Mouse (Mus musculus) heart, embryonic 16.5 days (tissue): ENCODE measurements around the gene Rnf166. TPM values are rescaled to one million over a fixed set of nuclear protein-coding genes. Genes with fewer than 3 reads are reported as not detected.

ENCODE experiments used
- ATAC-seq: fragments of 200-750 bp; cut with Nextera tagmentation; replicated peaks from 2 replicates; pipeline ENCODE4 v1.8.0; 2017; ENCODE audit warnings: moderate number of reproducible peaks; ENCODE audit not compliant: insufficient read depth, low FRiP score; ENCODE audit errors: extremely low read depth
- H3K27ac ChIP-seq: fragments of 300-500 bp; sonication (generic); 2 replicates; pipeline ENCODE4 v1.5.1; 2014; ENCODE audit warnings: mild to moderate bottlenecking, low read length, control low read depth, moderate library complexity
- H3K27me3 ChIP-seq: fragments of 300-500 bp; sonication (generic); 2 replicates; pipeline ENCODE4 v1.6.1; 2014; ENCODE audit warnings: low read length, mixed read lengths; ENCODE audit not compliant: control insufficient read depth, insufficient read depth
- H3K36me3 ChIP-seq: fragments of 300-500 bp; sonication (generic); 2 replicates; pipeline ENCODE4 v1.6.1; 2014; ENCODE audit not compliant: control insufficient read depth, insufficient read depth
- H3K4me1 ChIP-seq: fragments of 300-500 bp; sonication (generic); 2 replicates; pipeline ENCODE4 v1.6.1; 2014; ENCODE audit warnings: low read length, mixed read lengths; ENCODE audit not compliant: control insufficient read depth, insufficient read depth
- H3K4me2 ChIP-seq: fragments of 300-500 bp; sonication (generic); 2 replicates; pipeline ENCODE4 v1.6.1; 2014; ENCODE audit warnings: low read depth, mild to moderate bottlenecking, control low read depth, low read length
- H3K4me3 ChIP-seq: fragments of 300-500 bp; sonication (generic); 2 replicates; pipeline ENCODE4 v1.5.1; 2014; ENCODE audit warnings: mild to moderate bottlenecking, control low read depth, low read length
- H3K9ac ChIP-seq: fragments of 300-500 bp; sonication (generic); 2 replicates; pipeline ENCODE4 v1.6.1; 2014; ENCODE audit warnings: low read length, control low read depth
- H3K9me3 ChIP-seq: fragments of 300-500 bp; sonication (generic); replicated peaks from 2 replicates; pipeline ENCODE4 v1.6.1; 2016; ENCODE audit warnings: low read length; ENCODE audit not compliant: control insufficient read depth
- WGBS: fragments of 180-500 bp; shearing (Covaris S2); extraction: QIAGEN DNeasy Blood & Tissue Kit; methylation state at CpG from one replicate; pipeline ENCODE4 v1.1.7; 2014; 5-methylcytosine and 5-hydroxymethylcytosine counted together
- polyA plus RNA-seq: library from polyadenylated mRNA; unstranded; fragments of >200 nt; fragmentation: Nextera tagmentation; extraction: Ambion mirVana; gene quantifications from 2 replicates; pipeline ENCODE4 v1.2.1, GENCODE M21; 2015

The Rnf166 gene
- polyA plus RNA-seq, 1 experiment from 2014 or later = 48.6 TPM

GRCm38 (mm10) chr8:122512392-122512791 is 36.5 kb upstream of the Rnf166 start:
- H3K9ac ChIP-seq = peak overlapping the region; percentile 18; the same call in 1 of the 2 replicates
- 49% methylated on average over 7 of the region's 7 CpGs for WGBS
- H3K4me1 ChIP-seq = peaks cover 20% of the 10 kb centered on the region
- H3K36me3 ChIP-seq = no peaks in the 10 kb centered on the region; the same call in 1 of the 2 replicates
- H3K4me3 ChIP-seq = no peak overlapping the region
- no peak overlapping the region for H3K4me2 ChIP-seq
- H3K27ac ChIP-seq = peak overlapping the region; percentile 70
- no peaks in the 10 kb centered on the region for H3K9me3 ChIP-seq
- no peak for ATAC-seq
- H3K27me3 ChIP-seq = no peaks in the 10 kb centered on the region

DNA sequence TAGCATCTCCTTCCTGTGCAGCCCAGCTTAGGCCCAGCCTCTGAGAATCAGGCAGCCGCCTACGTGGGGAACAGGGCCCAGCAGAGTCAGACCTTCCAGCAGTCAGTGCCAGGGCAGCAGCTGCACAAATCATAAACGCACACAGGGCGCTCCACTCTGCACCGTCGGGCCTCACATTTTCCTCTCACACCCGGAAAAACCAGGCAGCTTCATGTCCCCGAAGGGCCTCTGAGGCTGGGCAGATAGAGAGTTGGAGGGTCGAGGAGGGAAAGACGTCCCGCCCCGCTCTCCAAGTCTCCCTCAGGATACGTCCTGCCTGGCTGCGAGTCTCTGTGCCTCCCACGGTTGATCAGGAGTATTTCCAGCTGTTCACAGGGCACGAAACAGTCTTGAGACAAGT is 35.7 kb upstream of the Rnf166 start:
- 52% methylated on average over 16 of the region's 16 CpGs for WGBS
- Histone ChIP-seq H3K4me3 (no peak overlapping the region), H3K27ac (peak overlapping the region; percentile 70), H3K9ac (0 out of 2 replicates have a peak overlapping the region, but pooled peaks have one; percentile 17), H3K4me2 (no peak overlapping the region), H3K36me3 (no peaks in the 10 kb centered on the region; the same call in 1 of the 2 replicates), H3K9me3 (no peaks in the 10 kb centered on the region), H3K4me1 (peaks cover 14% of the 10 kb centered on the region), H3K27me3 (no peaks in the 10 kb centered on the region)
- peak; percentile 53 for ATAC-seq

DNA sequence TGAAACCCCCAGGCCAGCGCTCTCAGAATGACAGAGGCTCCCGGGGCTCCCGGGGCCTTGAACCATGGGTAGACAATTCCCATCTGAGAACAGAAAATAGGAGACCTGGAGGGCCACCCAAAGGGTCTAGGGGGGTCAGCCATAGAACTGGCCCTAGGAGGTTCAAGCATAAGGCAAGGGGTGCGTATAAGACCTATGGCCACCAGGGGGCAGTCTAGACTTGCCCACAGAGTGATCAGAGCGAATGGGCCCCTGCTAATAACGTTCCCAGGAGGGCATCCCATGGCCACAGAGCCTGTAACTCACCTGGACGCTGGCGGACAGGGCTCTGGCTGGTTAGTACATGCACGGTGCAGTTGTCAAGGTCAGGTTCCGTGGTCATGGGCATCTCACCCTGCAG is 25.0 kb upstream of the Rnf166 start:
- Histone ChIP-seq H3K27me3 (no peaks in the 10 kb centered on the region), H3K9ac (no peak overlapping the region), H3K27ac (no peak overlapping the region), H3K9me3 (no peaks in the 10 kb centered on the region), H3K36me3 (peaks cover 13% of the 10 kb centered on the region), H3K4me1 (no peaks in the 10 kb centered on the region), H3K4me2 (no peak overlapping the region), H3K4me3 (no peak overlapping the region)
- WGBS = 30% methylated on average over 10 of the region's 10 CpGs
- no peak for ATAC-seq

DNA sequence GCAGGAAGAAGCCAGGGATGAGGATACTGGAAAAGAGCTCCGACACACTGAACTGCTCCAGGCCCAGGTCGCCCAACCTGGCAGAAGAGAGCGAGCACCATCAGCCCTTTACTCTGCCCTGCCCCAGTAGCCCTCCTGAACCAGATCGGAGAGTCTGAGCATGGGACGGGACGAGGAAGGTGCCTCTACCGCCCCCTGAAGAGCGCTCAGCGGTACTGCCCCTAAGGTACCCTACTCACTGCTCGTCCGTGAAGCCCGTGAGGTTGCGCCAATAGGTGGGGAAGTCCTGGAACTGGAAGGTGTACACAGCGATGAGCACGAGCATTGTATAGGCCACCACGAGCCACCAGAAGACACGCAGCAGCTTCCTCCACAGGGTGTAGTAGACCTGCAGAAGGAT is 22.0 kb upstream of the Rnf166 start:
- Histone ChIP-seq H3K4me3 (no peak overlapping the region), H3K4me2 (no peak overlapping the region), H3K4me1 (no peaks in the 10 kb centered on the region), H3K9me3 (no peaks in the 10 kb centered on the region), H3K27me3 (no peaks in the 10 kb centered on the region), H3K27ac (no peak overlapping the region), H3K36me3 (peaks cover 28% of the 10 kb centered on the region), H3K9ac (no peak overlapping the region)
- 72% methylated on average over 17 of the region's 17 CpGs for WGBS
- ATAC-seq = no peak

DNA sequence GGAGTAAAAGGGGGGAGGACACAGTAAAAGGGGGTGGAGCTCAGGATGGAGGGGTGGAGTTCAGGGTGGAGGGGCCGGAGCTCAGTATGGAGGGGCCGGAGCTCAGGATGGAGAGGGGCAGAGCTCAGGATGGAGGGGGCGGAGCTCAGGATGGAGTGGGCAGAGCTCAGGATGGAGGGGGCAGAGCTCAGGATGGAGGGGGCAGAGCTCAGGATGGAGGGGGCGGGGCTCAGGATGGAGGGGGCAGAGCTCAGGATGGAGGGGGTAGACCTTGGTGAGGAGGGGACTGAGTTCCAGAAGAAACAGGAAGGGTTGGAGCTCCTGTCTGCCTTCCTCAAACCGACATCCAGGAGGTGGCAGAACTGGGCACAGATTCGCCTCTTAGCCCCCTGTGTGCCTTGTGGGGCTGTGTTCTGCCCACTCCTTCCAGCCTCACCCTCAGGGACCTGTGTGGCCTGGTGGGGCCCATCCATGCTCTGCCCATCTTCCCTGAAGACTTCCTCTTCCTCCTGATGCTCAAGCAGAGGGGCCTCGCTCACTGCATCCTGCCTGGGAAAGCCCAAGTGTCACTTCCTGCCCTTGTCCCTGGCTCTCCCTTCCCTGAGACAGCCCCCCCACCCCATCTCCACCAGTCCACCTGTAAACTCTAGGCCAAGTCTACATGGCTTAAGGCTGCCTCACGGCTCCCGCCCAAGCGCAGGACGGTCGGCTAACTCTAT is 21.3 kb upstream of the Rnf166 start:
- Histone ChIP-seq H3K4me3 (no peak overlapping the region), H3K9me3 (no peaks in the 10 kb centered on the region), H3K27ac (0 out of 2 replicates have a peak overlapping the region, but pooled peaks have one; percentile 3), H3K27me3 (no peaks in the 10 kb centered on the region), H3K9ac (no peak overlapping the region), H3K4me2 (no peak overlapping the region), H3K36me3 (peaks cover 32% of the 10 kb centered on the region), H3K4me1 (no peaks in the 10 kb centered on the region)
- ATAC-seq = peak; percentile 19; the same call in 1 of the 2 replicates
- 84% methylated on average over 12 of the region's 12 CpGs for WGBS

GRCm38 (mm10) chr8:122488387-122488786 is 12.5 kb upstream of the Rnf166 start:
- Histone ChIP-seq H3K27me3 (no peaks in the 10 kb centered on the region), H3K9me3 (0 out of 2 replicates have a peak, but pooled peaks cover 2% of the 10 kb centered on the region), H3K4me1 (no peaks in the 10 kb centered on the region), H3K9ac (no peak overlapping the region), H3K36me3 (peaks cover 66% of the 10 kb centered on the region), H3K4me3 (no peak overlapping the region), H3K27ac (no peak overlapping the region), H3K4me2 (no peak overlapping the region)
- WGBS = 93% methylated on average over 9 of the region's 9 CpGs
- no peak for ATAC-seq

DNA sequence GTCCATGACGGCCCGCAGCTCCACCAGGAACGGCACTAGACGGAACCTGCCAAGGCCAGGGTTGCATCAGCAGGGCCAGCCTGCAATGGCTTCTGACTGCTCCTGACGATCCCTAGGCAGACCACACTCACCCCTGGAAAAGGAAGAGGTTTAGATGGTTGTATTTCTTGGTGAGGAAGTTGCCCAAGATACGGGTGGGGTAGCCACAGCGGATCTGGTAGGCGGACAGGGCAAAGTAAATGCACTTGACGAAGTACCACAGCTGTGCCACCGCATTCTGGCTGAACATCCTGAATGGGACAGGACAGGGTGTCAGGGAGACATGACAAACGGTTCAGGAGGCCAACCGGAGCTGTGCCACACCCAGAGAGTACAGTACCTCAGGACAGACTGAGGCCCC is 9.0 kb upstream of the Rnf166 start:
- Histone ChIP-seq H3K27me3 (no peaks in the 10 kb centered on the region), H3K36me3 (peaks cover 69% of the 10 kb centered on the region), H3K4me3 (no peak overlapping the region), H3K4me1 (no peaks in the 10 kb centered on the region), H3K4me2 (no peak overlapping the region), H3K27ac (no peak overlapping the region), H3K9ac (no peak overlapping the region), H3K9me3 (0 out of 2 replicates have a peak, but pooled peaks cover 2% of the 10 kb centered on the region)
- no peak for ATAC-seq
- WGBS = 86% methylated on average over 12 of the region's 12 CpGs

GRCm38 (mm10) chr8:122483877-122484276 is 8.0 kb upstream of the Rnf166 start:
- Histone ChIP-seq H3K36me3 (peaks cover 72% of the 10 kb centered on the region), H3K27ac (no peak overlapping the region), H3K9ac (no peak overlapping the region), H3K27me3 (no peaks in the 10 kb centered on the region), H3K4me3 (no peak overlapping the region), H3K4me2 (no peak overlapping the region), H3K4me1 (no peaks in the 10 kb centered on the region), H3K9me3 (0 out of 2 replicates have a peak, but pooled peaks cover 2% of the 10 kb centered on the region)
- no peak for ATAC-seq
- 94% methylated on average over 7 of the region's 7 CpGs for WGBS

GRCm38 (mm10) chr8:122482448-122482847 is 6.6 kb upstream of the Rnf166 start:
- H3K9ac ChIP-seq = no peak overlapping the region
- peaks cover 65% of the 10 kb centered on the region for H3K36me3 ChIP-seq
- 0 out of 2 replicates have a peak, but pooled peaks cover 2% of the 10 kb centered on the region for H3K9me3 ChIP-seq
- H3K4me1 ChIP-seq = no peaks in the 10 kb centered on the region
- no peak overlapping the region for H3K27ac ChIP-seq
- 89% methylated on average over 8 of the region's 8 CpGs for WGBS
- H3K27me3 ChIP-seq = no peaks in the 10 kb centered on the region
- no peak overlapping the region for H3K4me3 ChIP-seq
- no peak overlapping the region for H3K4me2 ChIP-seq
- ATAC-seq = no peak
